Mouse (Mus musculus): ENCODE results near the gene Gm11037. TPM values are rescaled to one million over a fixed set of nuclear protein-coding genes. Genes with fewer than 3 reads are reported as not detected.

The Gm11037 gene
- total and polyA plus RNA-seq, 2 experiments from 2014 or later = not detected

DNA sequence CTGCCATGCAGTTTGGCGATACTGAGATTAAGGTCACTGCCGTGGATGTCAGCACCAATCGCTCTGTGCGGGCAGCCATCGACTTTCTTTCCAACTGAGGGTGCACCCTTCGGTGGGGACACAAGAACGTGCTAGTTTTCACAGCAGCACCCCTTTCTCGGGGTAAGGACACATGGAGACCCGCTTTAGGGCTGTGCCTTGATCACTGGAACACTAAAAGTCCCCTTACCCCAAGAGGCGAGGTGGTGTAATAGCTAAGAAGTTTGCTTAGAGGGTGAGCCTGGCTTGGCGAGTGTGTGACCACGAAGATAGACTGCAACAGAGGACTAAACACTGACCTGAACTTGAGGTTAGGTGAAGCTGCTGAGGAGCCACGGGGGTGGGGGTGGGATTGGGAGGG, 11.8 kb downstream of the Gm11037 start:
- Histone ChIP-seq H3K4me3 (ENCODE audit: low read depth, low read length) (no peak overlapping the region), H3K36me3 (ENCODE audit: insufficient read depth, low read length) (peaks cover 51% of the 10 kb centered on the region), H3K27ac (ENCODE audit: low read depth, low read length) (no peak overlapping the region), H3K9me3 (ENCODE audit: low read length) (no peaks in the 10 kb centered on the region), H3K9ac (replicated peaks; ENCODE audit: low read length, poor library complexity, severe bottlenecking) (no peak overlapping the region), H3K4me1 (ENCODE audit: insufficient read depth, low read length) (no peaks in the 10 kb centered on the region), H3K27me3 (ENCODE audit: insufficient read depth, low read length) (no peaks in the 10 kb centered on the region), H3K4me2 (ENCODE audit: low read depth, low read length, poor library complexity, severe bottlenecking) (no peak overlapping the region)
- 80% methylated on average over 13 of the region's 13 CpGs for WGBS
- no peak for TF ChIP-seq CTCF (IDR thresholded peaks at IDR 0.05)
- ATAC-seq (ENCODE audit: low FRiP score) (no peak), DNase-seq (ENCODE audit: low spot score) (no peak)

DNA sequence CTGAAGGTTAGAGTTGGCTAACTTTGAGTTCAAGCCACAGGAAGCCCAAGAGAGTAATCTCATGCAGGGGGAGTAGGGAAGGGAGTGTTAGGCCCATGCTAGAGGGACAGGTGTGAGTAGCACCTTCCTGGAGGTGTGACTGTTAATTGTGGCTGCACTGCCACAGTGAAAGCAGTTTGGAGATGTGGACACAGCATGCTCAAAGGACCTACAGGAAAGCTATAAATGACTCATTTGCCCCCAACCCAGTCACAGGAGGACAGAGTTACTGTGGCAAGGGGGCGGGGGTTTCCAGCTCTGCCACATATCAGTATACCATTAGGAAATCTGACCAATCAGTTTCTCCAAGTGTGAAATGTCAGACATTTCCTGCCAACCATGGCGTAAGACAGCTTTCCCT, 12.2 kb downstream of the Gm11037 start:
- Histone ChIP-seq H3K9me3 (ENCODE audit: low read length) (no peaks in the 10 kb centered on the region), H3K4me2 (ENCODE audit: low read depth, low read length, poor library complexity, severe bottlenecking) (no peak overlapping the region), H3K4me3 (ENCODE audit: low read depth, low read length) (no peak overlapping the region), H3K4me1 (ENCODE audit: insufficient read depth, low read length) (no peaks in the 10 kb centered on the region), H3K27ac (ENCODE audit: low read depth, low read length) (no peak overlapping the region), H3K27me3 (ENCODE audit: insufficient read depth, low read length) (no peaks in the 10 kb centered on the region), H3K9ac (replicated peaks; ENCODE audit: low read length, poor library complexity, severe bottlenecking) (no peak overlapping the region), H3K36me3 (ENCODE audit: insufficient read depth, low read length) (peaks cover 51% of the 10 kb centered on the region)
- ATAC-seq (ENCODE audit: low FRiP score) (no peak), DNase-seq (ENCODE audit: low spot score) (no peak)
- 90% methylated on average over 2 of the region's 2 CpGs for WGBS
- no peak for TF ChIP-seq CTCF (IDR thresholded peaks at IDR 0.05)

DNA sequence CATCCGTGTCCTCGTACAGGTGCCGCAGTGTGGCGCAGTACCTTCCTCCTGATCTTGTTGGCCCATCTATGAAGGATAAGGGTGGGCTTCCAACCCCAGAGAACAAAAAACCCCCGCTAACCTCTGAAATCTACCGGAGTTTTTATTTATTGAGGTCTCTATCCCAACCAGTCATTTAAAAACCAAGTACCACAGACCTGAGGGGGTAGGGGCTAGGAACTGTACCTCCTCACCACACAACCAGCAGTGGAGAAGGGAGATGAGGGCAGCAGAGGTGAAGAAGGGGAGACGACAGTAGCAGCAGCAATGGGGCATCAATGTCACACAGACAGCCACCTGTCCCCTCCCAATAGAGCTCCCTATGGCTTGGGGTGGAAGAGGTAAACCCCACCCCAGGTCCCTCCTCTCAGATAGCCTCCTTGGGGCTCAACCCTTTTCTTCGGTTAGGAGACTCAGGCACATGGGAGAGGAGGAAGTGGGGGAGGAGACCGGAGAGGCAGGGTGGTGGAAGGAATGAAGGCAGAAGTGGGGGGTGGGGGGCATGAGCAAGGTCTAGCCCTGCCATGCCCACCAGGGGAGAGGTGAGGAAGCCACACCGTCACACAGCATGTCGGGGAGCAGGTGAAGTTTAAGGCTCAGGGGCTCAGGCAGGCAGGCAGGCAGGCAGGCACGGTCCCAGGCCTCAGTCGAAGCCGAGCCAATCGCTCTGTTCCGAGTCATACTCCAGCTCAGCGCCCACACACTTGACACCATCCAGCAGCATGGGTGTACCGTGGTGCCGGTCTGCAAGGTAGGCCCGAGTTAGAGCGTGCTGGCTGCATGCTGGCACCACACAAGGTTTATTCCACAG, 13.1 kb downstream of the Gm11037 start:
- DNase-seq (ENCODE audit: low spot score) (no peak), ATAC-seq (ENCODE audit: low FRiP score) (no peak)
- Histone ChIP-seq H3K9me3 (ENCODE audit: low read length) (no peaks in the 10 kb centered on the region), H3K4me3 (ENCODE audit: low read depth, low read length) (no peak overlapping the region), H3K9ac (replicated peaks; ENCODE audit: low read length, poor library complexity, severe bottlenecking) (no peak overlapping the region), H3K27me3 (ENCODE audit: insufficient read depth, low read length) (no peaks in the 10 kb centered on the region), H3K36me3 (ENCODE audit: insufficient read depth, low read length) (peaks cover 59% of the 10 kb centered on the region), H3K4me2 (ENCODE audit: low read depth, low read length, poor library complexity, severe bottlenecking) (no peak overlapping the region), H3K4me1 (ENCODE audit: insufficient read depth, low read length) (no peaks in the 10 kb centered on the region), H3K27ac (ENCODE audit: low read depth, low read length) (no peak overlapping the region)
- WGBS = 91% methylated on average over 21 of the region's 21 CpGs
- TF ChIP-seq CTCF (IDR thresholded peaks at IDR 0.05) = no peak

DNA sequence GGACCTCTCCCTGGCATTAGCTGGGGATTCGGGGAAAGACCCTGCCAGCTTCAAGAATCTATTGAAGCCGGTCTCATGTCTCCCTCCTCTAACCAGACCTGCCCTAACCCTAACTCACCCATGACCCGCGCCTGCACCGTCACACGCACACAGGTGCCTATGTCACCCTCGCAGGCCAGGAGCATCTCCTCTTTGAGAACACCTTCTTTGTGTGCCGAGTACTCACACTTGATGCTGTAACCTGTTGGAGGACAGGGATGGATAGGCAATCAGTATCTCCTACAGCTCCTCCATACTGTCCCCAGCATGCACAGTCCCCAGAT, 13.7 kb downstream of the Gm11037 start:
- no peak overlapping the region for H3K4me2 ChIP-seq (ENCODE audit: low read depth, low read length, poor library complexity, severe bottlenecking)
- H3K4me3 ChIP-seq (ENCODE audit: low read depth, low read length) = no peak overlapping the region
- H3K9me3 ChIP-seq (ENCODE audit: low read length) = no peaks in the 10 kb centered on the region
- no peak overlapping the region for H3K27ac ChIP-seq (ENCODE audit: low read depth, low read length)
- no peak for ATAC-seq (ENCODE audit: low FRiP score)
- H3K9ac ChIP-seq (replicated peaks; ENCODE audit: low read length, poor library complexity, severe bottlenecking) = no peak overlapping the region
- peaks cover 63% of the 10 kb centered on the region for H3K36me3 ChIP-seq (ENCODE audit: insufficient read depth, low read length)
- no peaks in the 10 kb centered on the region for H3K27me3 ChIP-seq (ENCODE audit: insufficient read depth, low read length)
- no peak for DNase-seq (ENCODE audit: low spot score)
- WGBS = over 99% methylated on average over 8 of the region's 8 CpGs
- TF ChIP-seq CTCF (IDR thresholded peaks at IDR 0.05) = no peak
- no peaks in the 10 kb centered on the region for H3K4me1 ChIP-seq (ENCODE audit: insufficient read depth, low read length)

DNA sequence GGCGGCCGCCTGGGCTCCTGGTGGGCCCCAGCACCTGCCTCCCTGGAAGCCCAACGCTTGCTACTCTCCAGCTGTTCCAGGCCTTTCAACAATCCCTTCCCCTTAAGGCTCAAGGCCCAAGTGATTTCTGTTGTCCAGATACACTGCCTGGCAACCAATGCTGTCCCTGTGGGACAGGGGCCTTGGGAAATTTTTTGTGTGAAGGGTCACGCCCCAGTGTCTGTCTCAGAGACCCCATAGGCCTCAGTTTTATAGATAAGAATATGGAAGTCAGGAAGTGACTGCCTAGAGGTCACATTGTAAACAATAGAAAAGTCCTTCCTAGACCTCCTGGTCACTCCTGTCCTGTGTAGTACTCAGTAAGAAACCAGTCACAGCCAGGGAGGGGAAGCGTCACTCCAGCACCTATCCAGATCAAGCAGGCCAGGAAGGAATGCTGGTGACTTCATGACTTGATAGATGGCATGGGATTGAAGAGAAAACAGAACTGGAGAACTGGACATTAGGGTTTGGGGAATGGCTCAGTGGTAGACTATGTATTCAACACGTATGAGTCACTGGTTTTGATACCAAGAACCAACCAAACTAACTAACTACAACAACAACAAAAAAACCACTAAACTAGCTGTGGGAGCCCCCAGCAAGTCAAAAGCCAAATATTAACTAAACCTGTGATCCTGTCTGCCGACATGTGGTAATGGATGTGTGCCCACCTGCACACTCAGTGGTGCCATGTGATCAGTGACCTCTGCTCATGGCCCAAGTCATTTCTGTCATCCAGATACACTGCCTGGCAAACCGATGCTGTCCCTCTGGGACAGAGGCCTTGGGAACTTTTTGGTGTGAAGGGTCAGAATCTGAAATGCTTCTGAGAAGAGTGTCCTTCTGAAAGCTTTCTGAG, 15.3 kb downstream of the Gm11037 start:
- Histone ChIP-seq H3K36me3 (ENCODE audit: insufficient read depth, low read length) (peaks cover 75% of the 10 kb centered on the region), H3K27ac (ENCODE audit: low read depth, low read length) (no peak overlapping the region), H3K4me2 (ENCODE audit: low read depth, low read length, poor library complexity, severe bottlenecking) (no peak overlapping the region), H3K9ac (replicated peaks; ENCODE audit: low read length, poor library complexity, severe bottlenecking) (no peak overlapping the region), H3K4me1 (ENCODE audit: insufficient read depth, low read length) (no peaks in the 10 kb centered on the region), H3K4me3 (ENCODE audit: low read depth, low read length) (no peak overlapping the region), H3K9me3 (ENCODE audit: low read length) (no peaks in the 10 kb centered on the region), H3K27me3 (ENCODE audit: insufficient read depth, low read length) (no peaks in the 10 kb centered on the region)
- DNase-seq (ENCODE audit: low spot score) = no peak
- no peak for ATAC-seq (ENCODE audit: low FRiP score)
- TF ChIP-seq CTCF (IDR thresholded peaks at IDR 0.05) = no peak
- 91% methylated on average over 8 of the region's 8 CpGs for WGBS

GRCm38 (mm10) chr2:131149254-131149578, 15.9 kb downstream of the Gm11037 start:
- DNase-seq (ENCODE audit: low spot score) (no peak), ATAC-seq (ENCODE audit: low FRiP score) (no peak)
- H3K4me3 ChIP-seq (ENCODE audit: low read depth, low read length) = no peak overlapping the region
- no peak overlapping the region for H3K9ac ChIP-seq (replicated peaks; ENCODE audit: low read length, poor library complexity, severe bottlenecking)
- H3K27me3 ChIP-seq (ENCODE audit: insufficient read depth, low read length) = no peaks in the 10 kb centered on the region
- peaks cover 75% of the 10 kb centered on the region for H3K36me3 ChIP-seq (ENCODE audit: insufficient read depth, low read length)
- no peak overlapping the region for H3K27ac ChIP-seq (ENCODE audit: low read depth, low read length)
- H3K9me3 ChIP-seq (ENCODE audit: low read length) = no peaks in the 10 kb centered on the region
- no peak for TF ChIP-seq CTCF (IDR thresholded peaks at IDR 0.05)
- H3K4me2 ChIP-seq (ENCODE audit: low read depth, low read length, poor library complexity, severe bottlenecking) = no peak overlapping the region
- WGBS = 94% methylated on average over 3 of the region's 3 CpGs
- no peaks in the 10 kb centered on the region for H3K4me1 ChIP-seq (ENCODE audit: insufficient read depth, low read length)

All from midbrain, postnatal 0 days (tissue).